Mouse (Mus musculus) thymus, adult 2 months (tissue): ENCODE measurements around the gene Isoc2a. TPM values are rescaled to one million over a fixed set of nuclear protein-coding genes. Genes with fewer than 3 reads are reported as not detected.

Experiments
- DNase-seq: peaks from one replicate; pipeline ENCODE4 v3.0.0; 2021
- H3K27ac ChIP-seq: fragments of 200-500 bp; 2 replicates; pipeline ENCODE4 v1.5.1; 2012; ENCODE audit warnings: low read length, control low read depth; ENCODE audit not compliant: control insufficient read depth, insufficient read depth
- H3K27me3 ChIP-seq: fragments of 200-500 bp; 2 replicates; pipeline ENCODE4 v1.6.1; 2012; ENCODE audit warnings: mild to moderate bottlenecking, low read length, moderate library complexity, mixed read lengths; ENCODE audit not compliant: control insufficient read depth, insufficient read depth
- H3K36me3 ChIP-seq: fragments of 200-500 bp; 2 replicates; pipeline ENCODE4 v1.6.1; 2012; ENCODE audit warnings: mild to moderate bottlenecking, low read length, moderate library complexity; ENCODE audit not compliant: control insufficient read depth, insufficient read depth
- H3K4me1 ChIP-seq: fragments of 200-500 bp; replicated peaks from 2 replicates; pipeline ENCODE4 v1.6.1; 2012; ENCODE audit warnings: low read length; ENCODE audit not compliant: control insufficient read depth, insufficient read depth
- H3K4me3 ChIP-seq: fragments of 200-500 bp; 2 replicates; pipeline ENCODE4 v1.5.1; 2012; ENCODE audit warnings: mild to moderate bottlenecking, low read length, control low read depth, moderate library complexity; ENCODE audit not compliant: control insufficient read depth, insufficient read depth
- CTCF ChIP-seq: fragments of 200-500 bp; IDR thresholded peaks from 2 replicates; pipeline ENCODE4 v1.5.1; 2012; ENCODE audit warnings: mild to moderate bottlenecking, control low read depth, low read length, moderate library complexity, borderline replicate concordance; ENCODE audit not compliant: control insufficient read depth, poor library complexity, insufficient read depth; ENCODE audit errors: extremely low read depth
- POLR2A ChIP-seq: fragments of 200-500 bp; IDR thresholded peaks from 2 replicates; pipeline ENCODE4 v1.6.1; 2012; ENCODE audit warnings: mild to moderate bottlenecking, low read length, control low read depth, moderate library complexity; ENCODE audit not compliant: control insufficient read depth, poor library complexity, insufficient read depth; ENCODE audit errors: extremely low read depth
- WGBS: fragments of 180-500 bp; shearing (Covaris S2); methylation state at CpG from one replicate; pipeline ENCODE4 v1.1.7; 2018; 5-methylcytosine and 5-hydroxymethylcytosine counted together
- polyA plus RNA-seq: library from polyadenylated mRNA; depleted of rRNA; stranded (reverse); fragments of >200 nt; gene quantifications from 2 replicates; pipeline ENCODE4 v1.2.3, GENCODE M21; 2012

Gene Isoc2a
- polyA plus RNA-seq, 1 experiment, result 20.5 TPM

GRCm38 (mm10) chr7:4863541-4864080 lies 13.3 kb upstream of the Isoc2a start:
- TF ChIP-seq POLR2A, result no peak
- TF ChIP-seq CTCF, result no peak
- no peaks in the 10 kb centered on the region for H3K36me3 ChIP-seq
- 92% methylated on average over 7 of the region's 7 CpGs for WGBS
- no peak overlapping the region for H3K4me3 ChIP-seq
- no peak for DNase-seq
- no peak overlapping the region for H3K27ac ChIP-seq
- H3K27me3 ChIP-seq, result no peaks in the 10 kb centered on the region
- peaks cover 12% of the 10 kb centered on the region for H3K4me1 ChIP-seq

- H3K27ac ChIP-seq, result no peak overlapping the region
- H3K4me3 ChIP-seq, result no peak overlapping the region
- no peaks in the 10 kb centered on the region for H3K36me3 ChIP-seq
- H3K4me1 ChIP-seq, result peaks cover 12% of the 10 kb centered on the region
- TF ChIP-seq POLR2A (no peak), CTCF (no peak)
- no peaks in the 10 kb centered on the region for H3K27me3 ChIP-seq
- WGBS, result 96% methylated on average over 5 of the region's 5 CpGs
- no peak for DNase-seq
These were observed 12.7 kb upstream of the Isoc2a start for GRCm38 (mm10) chr7:4864130-4864845.

GRCm38 (mm10) chr7:4865090-4865489 lies 11.9 kb upstream of the Isoc2a start:
- no peaks in the 10 kb centered on the region for H3K36me3 ChIP-seq
- WGBS, result 88% methylated on average over 5 of the region's 5 CpGs
- TF ChIP-seq POLR2A (no peak), CTCF (no peak)
- DNase-seq, result peak; percentile 45
- H3K4me3 ChIP-seq, result no peak overlapping the region
- H3K4me1 ChIP-seq, result peaks cover 12% of the 10 kb centered on the region
- H3K27ac ChIP-seq, result no peak overlapping the region; the same call in 1 of the 2 replicates
- H3K27me3 ChIP-seq, result no peaks in the 10 kb centered on the region

- Histone ChIP-seq H3K27ac (peak overlapping the region; percentile 86), H3K27me3 (no peaks in the 10 kb centered on the region), H3K4me3 (peak overlapping the region; percentile 90), H3K36me3 (no peaks in the 10 kb centered on the region), H3K4me1 (peaks cover 12% of the 10 kb centered on the region)
- TF ChIP-seq POLR2A (peak; percentile 88), CTCF (0 out of 2 replicates have a peak, but pooled peaks have one; percentile 39)
- DNase-seq, result peak; percentile 97
- WGBS, result 5% methylated on average over 40 of the region's 40 CpGs
These were observed 11.1 kb upstream of the Isoc2a start for GRCm38 (mm10) chr7:4865579-4866493.

- peak overlapping the region; percentile 90 for H3K4me3 ChIP-seq
- WGBS, result 21% methylated on average over 10 of the region's 10 CpGs
- H3K4me1 ChIP-seq, result peaks cover 12% of the 10 kb centered on the region
- no peak for TF ChIP-seq CTCF
- TF ChIP-seq POLR2A, result no peak
- H3K36me3 ChIP-seq, result no peaks in the 10 kb centered on the region
- H3K27ac ChIP-seq, result peak overlapping the region; percentile 86
- no peak for DNase-seq
- H3K27me3 ChIP-seq, result no peaks in the 10 kb centered on the region
These were observed 10.2 kb upstream of the Isoc2a start for GRCm38 (mm10) chr7:4866631-4867180.

- DNase-seq, result no peak
- TF ChIP-seq CTCF (no peak), POLR2A (no peak)
- WGBS, result 67% methylated on average over 6 of the region's 6 CpGs
These were observed 6.8 kb upstream of the Isoc2a start, which contains the start of gene Isoc2b for GRCm38 (mm10) chr7:4870133-4870532. TSS of gene Isoc2b (minus strand) at chr7:4870258.

More at GRCm38 (mm10) chr7:4870133-4870532, 6.8 kb upstream of the Isoc2a start, which contains the start of gene Isoc2b:
- Histone ChIP-seq H3K27ac (no peak within 1 kb of the TSS), H3K4me3 (no peak within 1 kb of the TSS), H3K27me3 (no peaks in the 10 kb centered on the region), H3K36me3 (no peaks in the 10 kb centered on the region), H3K4me1 (peaks cover 12% of the 10 kb centered on the region)
